In the genomic region with DNA sequence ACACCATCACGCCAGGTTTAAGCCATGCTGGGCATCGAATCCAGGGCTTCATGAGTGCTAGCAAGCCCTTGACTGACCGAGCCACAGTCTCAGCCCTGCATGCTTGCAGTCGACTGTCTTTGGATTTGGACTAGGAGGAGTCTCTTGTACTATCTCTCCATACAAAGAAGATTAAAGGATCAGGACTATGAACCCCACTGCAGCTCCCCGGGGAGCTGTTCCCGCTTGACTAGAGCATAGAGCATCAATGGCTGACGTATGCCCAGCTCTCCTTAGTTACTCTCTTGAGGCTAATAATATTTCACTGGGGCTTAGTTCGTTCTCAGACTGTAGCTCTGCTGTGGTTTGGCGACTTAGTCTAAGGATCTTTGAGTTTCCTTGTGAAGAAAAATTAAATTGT, we compare ENCODE assay signal across 25 mouse cellular contexts. TPM values are rescaled to one million over a fixed set of nuclear protein-coding genes. Genes with fewer than 3 reads are reported as not detected.
DNase-seq lines count a peak whose midpoint lies in the region; ATAC-seq and TF ChIP-seq lines count a peak whose summit lies in the region.
"Had no signal": no experiment of that assay in that cellular context is flagged by ENCODE, and none has a peak within 500 bp of the region (broad histone marks: within the 10 kb centered on the region; RNA-seq: fewer than 3 reads in every experiment).

No protein-coding gene starts in this region.

- CTCF ChIA-PET in Patski (lab: Charles Lee): interaction anchor here (0.7 to 3.9 kb wide), 3 partner anchors 10 to 47 kb away, joined by 3 to 20 read pairs (median 19); no protein-coding TSS in a partner anchor

- in situ Hi-C loops in Patski (cut with MboI; ENCODE audit: low pct_unique_long_range_greater_than_20kb): loop anchor here (5.0 kb wide), 1 partner anchor 40 kb away; the partner anchor contains the start of gene Cnnm2

- peak; percentile 40 for DNase-seq in heart, adult 11 months
- DNase-seq in heart, adult 18-20 months: no peak
- peak; percentile 38 for DNase-seq in Patski (ENCODE audit: low read depth, low spot score)
- peak; percentile 64 for DNase-seq in retina, adult 2 months (ENCODE audit: low read depth, low spot score)
- peak; percentile 63 for DNase-seq in retina, postnatal 1 day
- no peak for DNase-seq in layer of hippocampus, postnatal 10 days (ENCODE audit: low spot score in 2 of 2)
- no peak for DNase-seq in spleen, postnatal 10 days (ENCODE audit: low spot score in 2 of 2)
- DNase-seq: adrenal gland, adult 8-10 months; adrenal gland, postnatal 14 days; B cell, adult 2 months; cerebellum, adult 11 months; cerebellum, adult 18-20 months; cerebellum, adult 8-10 months; cerebellum, adult 9-11 months; cerebellum, postnatal 14 days; cerebellum, postnatal 36 days; embryo, embryonic 11 days; forebrain, postnatal 0 days had no signal

- no peak for ATAC-seq in Patski
- no peak for ATAC-seq in erythroblast, adult 5-6 weeks (replicated peaks; ENCODE audit: low FRiP score, poor library complexity, severe bottlenecking)
- ATAC-seq: CD4-positive, CD25-positive, alpha-beta regulatory T cell, adult 4 months; forebrain, embryonic 13.5 days; forebrain, embryonic 15.5 days; forebrain, postnatal 0 days had no signal

- POLR2A ChIA-PET in Patski (lab: Charles Lee): no interaction called here

- no peaks in the 10 kb centered on the region for H3K27me3 ChIP-seq in Patski
- H3K27me3 ChIP-seq: CH12.LX; embryonic facial prominence, embryonic 13.5 days; embryonic facial prominence, embryonic 15.5 days; forebrain, embryonic 13.5 days; forebrain, embryonic 15.5 days had no signal

- TF ChIP-seq CTCF in Patski (IDR thresholded peaks at IDR 0.05): no peak

RNA-seq across cellular contexts. Expression of gene Cnnm2, which starts 40.9 kb away (rescaled TPM):
- total RNA-seq in heart, adult 18-20 months (2021): 1 to 10 TPM; 5.7 to 6.7 TPM
- polyA plus RNA-seq in Patski (2021): 53.2 TPM
- 34.0 and 36.6 TPM in 2 replicates for total RNA-seq in erythroblast, adult 5-6 weeks (2015; ENCODE audit: low replicate concordance)
- 51.7 and 58.0 TPM in 2 replicates for total RNA-seq in erythroblast, adult 5-6 weeks (2017; ENCODE audit: low replicate concordance)
- total RNA-seq in layer of hippocampus, postnatal 10 days (2021): 10 to 100 TPM; 25.2 to 28.1 TPM

Comparison
In these comparisons a context has a peak if more than half of its experiments do, and no peak if none do; other contexts are left out.
1. DNase-seq: peak in heart, adult 11 months (single experiment), Patski (single experiment), retina, adult 2 months (single experiment) and retina, postnatal 1 day (single experiment); none in heart, adult 18-20 months (0 of 2), layer of hippocampus, postnatal 10 days (0 of 2) and spleen, postnatal 10 days (0 of 2).